Mouse (Mus musculus) MEL (cell line): ENCODE data around the gene Pole4.

Experiments used
- CHD1 ChIP-seq: IDR thresholded peaks from 2 replicates; pipeline ENCODE4 v1.6.1; 2012; ENCODE audit warnings: low read depth, mild to moderate bottlenecking, inconsistent platforms, low read length, improper control_type of control experiment
- CTCF ChIP-seq, 3 experiments: IDR thresholded peaks in 2 of 3; conservative IDR thresholded peaks in 1 of 3; 2 replicates each; pipeline ENCODE4 v1.5.1; 2011 to 2012; ENCODE audit warnings: low read length in 3 of 3, low read depth in 2 of 3, mild to moderate bottlenecking in 2 of 3, improper control_type of control experiment in 1 of 3, inconsistent platforms in 1 of 3, mixed read lengths in 1 of 3, moderate library complexity in 1 of 3; ENCODE audit not compliant: control insufficient read depth in 1 of 3, insufficient read depth in 1 of 3, poor library complexity in 1 of 3, severe bottlenecking in 1 of 3
- MAFK ChIP-seq: IDR thresholded peaks from 2 replicates; pipeline ENCODE4 v1.6.1; 2011; ENCODE audit warnings: low read depth, mild to moderate bottlenecking, low read length, improper control_type of control experiment, borderline replicate concordance
- POLR2A ChIP-seq, 2 experiments: IDR thresholded peaks; 2 replicates each; pipeline ENCODE4 v1.6.1; 2011 to 2012; ENCODE audit warnings: low read length in 2 of 2, mild to moderate bottlenecking in 2 of 2, control low read depth in 1 of 2, improper control_type of control experiment in 1 of 2, low read depth in 1 of 2, moderate library complexity in 1 of 2; ENCODE audit not compliant: control insufficient read depth in 1 of 2, insufficient read depth in 1 of 2, poor library complexity in 1 of 2
- USF1 ChIP-seq: IDR thresholded peaks from 2 replicates; pipeline ENCODE4 v1.6.1; 2014; ENCODE audit warnings: low read depth, mild to moderate bottlenecking, inconsistent platforms, low read length, improper control_type of control experiment, moderate library complexity
- ZC3H11A ChIP-seq: IDR thresholded peaks from 2 replicates; pipeline ENCODE4 v1.6.1; 2012; ENCODE audit warnings: low read depth, mild to moderate bottlenecking, inconsistent platforms, low read length, improper control_type of control experiment
- ZMIZ1 ChIP-seq: IDR thresholded peaks from 2 replicates; pipeline ENCODE4 v1.6.1; 2012; ENCODE audit warnings: low read depth, mild to moderate bottlenecking, inconsistent platforms, low read length, improper control_type of control experiment, moderate library complexity

DNA sequence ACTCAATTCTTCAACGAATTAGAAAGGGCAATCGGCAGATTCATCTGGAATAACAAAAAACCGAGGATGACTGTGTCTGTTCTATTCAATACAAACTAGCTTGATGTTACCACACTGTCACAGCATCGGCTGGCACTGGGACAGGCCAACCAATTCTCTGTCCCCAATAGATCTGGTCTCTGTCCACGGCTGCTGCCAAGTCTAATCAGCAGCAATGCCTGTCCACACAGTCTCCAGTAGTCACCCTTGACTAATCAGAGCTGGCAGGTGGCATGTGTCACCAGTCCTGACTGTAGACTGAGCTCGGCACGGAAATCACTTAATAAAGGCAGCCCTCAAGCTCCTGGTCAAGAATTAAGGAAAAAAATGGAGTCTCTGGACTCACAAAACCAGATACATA lies 115.8 kb downstream of the Pole4 start:
- TF ChIP-seq CTCF (IDR thresholded peaks at IDR 0.05 in 2 of 3, conservative IDR thresholded peaks at IDR 0.05 in 1 of 3; ENCODE audit: control insufficient read depth in 1 of 3, insufficient read depth in 1 of 3, low read depth in 2 of 3, low read length in 3 of 3, poor library complexity in 1 of 3, severe bottlenecking in 1 of 3), result no peak
- TF ChIP-seq CHD1, result no peak
- no peak for TF ChIP-seq ZC3H11A
- TF ChIP-seq POLR2A (IDR thresholded peaks at IDR 0.05; ENCODE audit: control insufficient read depth in 1 of 2, insufficient read depth in 1 of 2, low read depth in 1 of 2, low read length in 2 of 2, poor library complexity in 1 of 2), result no peak
- TF ChIP-seq USF1, result no peak
- no peak for TF ChIP-seq MAFK
- TF ChIP-seq ZMIZ1, result no peak
